Mouse (Mus musculus) intestine, postnatal 0 days (tissue): ENCODE data around the gene Ptgs1. TPM values are rescaled to one million over a fixed set of nuclear protein-coding genes. Genes with fewer than 3 reads are reported as not detected.

Experiments
- ATAC-seq: fragments of 200-750 bp; cut with Nextera tagmentation; 2 replicates; pipeline ENCODE4 v1.8.0; 2017; ENCODE audit warnings: mild to moderate bottlenecking, moderate TSS enrichment, moderate library complexity
- H3K27ac ChIP-seq: fragments of 300-500 bp; sonication (generic); 2 replicates; pipeline ENCODE4 v1.5.1; 2014; ENCODE audit warnings: mild to moderate bottlenecking, low read depth, low read length, moderate library complexity
- H3K27me3 ChIP-seq: fragments of 300-500 bp; sonication (generic); replicated peaks from 2 replicates; pipeline ENCODE4 v1.6.1; 2014; ENCODE audit warnings: low read length, mixed read lengths; ENCODE audit not compliant: control insufficient read depth, insufficient read depth
- H3K36me3 ChIP-seq: fragments of 300-500 bp; sonication (generic); 2 replicates; pipeline ENCODE4 v1.6.1; 2014; ENCODE audit warnings: mild to moderate bottlenecking, moderate library complexity; ENCODE audit not compliant: control insufficient read depth, insufficient read depth
- H3K4me1 ChIP-seq: fragments of 300-500 bp; sonication (generic); replicated peaks from 2 replicates; pipeline ENCODE4 v1.6.1; 2014; ENCODE audit warnings: antibody characterized with exemption, low read length, mixed read lengths; ENCODE audit not compliant: control insufficient read depth, insufficient read depth
- H3K4me2 ChIP-seq: fragments of 300-500 bp; sonication (generic); replicated peaks from 2 replicates; pipeline ENCODE4 v1.6.1; 2014; ENCODE audit warnings: low read depth, mild to moderate bottlenecking, moderate library complexity
- H3K4me3 ChIP-seq: fragments of 300-500 bp; sonication (generic); 2 replicates; pipeline ENCODE4 v1.5.1; 2014; ENCODE audit warnings: low read depth, low read length
- H3K9ac ChIP-seq: fragments of 300-500 bp; sonication (generic); 2 replicates; pipeline ENCODE4 v1.6.1; 2014; ENCODE audit warnings: mild to moderate bottlenecking, low read depth, low read length
- H3K9me3 ChIP-seq: fragments of 300-500 bp; sonication (generic); 2 replicates; pipeline ENCODE4 v1.6.1; 2016; ENCODE audit warnings: mixed run types; ENCODE audit not compliant: control insufficient read depth
- CTCF ChIP-seq: sonication (generic); IDR thresholded peaks from 2 replicates; pipeline ENCODE4 v1.5.1; 2016; ENCODE audit warnings: low read depth, mild to moderate bottlenecking, control low read depth, antibody characterized with exemption, moderate library complexity
- whole genome bisulfite sequencing: fragments of 180-500 bp; shearing (Covaris S2); extraction: QIAGEN DNeasy Blood & Tissue Kit; methylation state at CpG from one replicate; pipeline ENCODE4 v1.1.7; 2014; 5-methylcytosine and 5-hydroxymethylcytosine counted together
- polyA plus RNA-seq: library from polyadenylated mRNA; unstranded; fragments of >200 nt; fragmentation: Nextera tagmentation; extraction: Ambion mirVana; gene quantifications from 2 replicates; pipeline ENCODE4 v1.2.1, GENCODE M21; 2015

Gene Ptgs1
- polyA plus RNA-seq, 1 experiment from 2014 or later = 29.5 TPM

DNA sequence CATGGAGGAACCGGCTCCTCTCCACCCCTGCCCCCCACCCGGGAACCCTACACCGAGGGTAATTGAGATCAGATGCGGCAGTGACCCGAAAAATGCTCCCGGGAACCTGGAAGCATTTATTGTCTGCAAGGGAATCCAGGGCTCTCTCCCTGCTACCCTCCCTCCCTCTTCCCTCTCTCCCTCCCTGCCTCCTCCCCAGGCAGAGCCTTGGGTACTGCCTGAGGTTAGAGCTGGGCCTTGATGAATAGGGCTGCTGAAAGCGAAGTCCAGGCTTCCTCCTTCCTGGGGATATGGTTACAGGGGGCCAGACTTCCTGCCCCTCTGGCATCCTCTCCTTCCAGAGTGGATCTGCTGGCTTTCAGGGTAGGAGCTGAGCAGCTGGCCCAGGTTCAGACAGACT is 18.4 kb upstream of the Ptgs1 start:
- H3K36me3 ChIP-seq = no peaks in the 10 kb centered on the region
- no peak overlapping the region for H3K4me2 ChIP-seq
- H3K9ac ChIP-seq = no peak overlapping the region
- peaks cover 25% of the 10 kb centered on the region for H3K27me3 ChIP-seq
- H3K4me3 ChIP-seq = no peak overlapping the region
- no peaks in the 10 kb centered on the region for H3K4me1 ChIP-seq
- no peak for TF ChIP-seq CTCF
- WGBS = 60% methylated on average over 7 of the region's 7 CpGs
- no peaks in the 10 kb centered on the region for H3K9me3 ChIP-seq
- no peak for ATAC-seq
- H3K27ac ChIP-seq = no peak overlapping the region

DNA sequence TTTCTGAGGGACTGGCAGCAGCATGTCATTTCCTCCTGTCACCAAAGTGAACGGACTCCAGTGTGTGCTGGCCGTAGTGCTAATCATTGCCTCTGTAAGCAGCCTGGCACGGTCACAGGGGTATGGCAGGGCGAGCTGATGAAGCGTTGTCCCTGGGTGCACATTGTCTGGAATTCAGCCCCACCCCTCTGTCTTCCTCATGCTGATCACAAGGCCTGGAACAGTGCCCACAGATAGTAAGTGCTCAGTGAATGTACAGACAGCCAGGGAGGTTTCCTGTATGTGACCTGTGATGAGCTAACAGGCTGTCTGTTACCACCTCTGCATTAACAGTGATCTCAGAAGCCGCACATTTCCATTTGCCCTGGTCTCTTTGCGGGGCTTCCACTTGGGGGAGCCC is 17.1 kb upstream of the Ptgs1 start:
- Histone ChIP-seq H3K9ac (no peak overlapping the region), H3K4me2 (peak overlapping the region; percentile 6; the same call in 1 of the 2 replicates), H3K27ac (no peak overlapping the region), H3K27me3 (peaks cover 25% of the 10 kb centered on the region), H3K4me1 (no peaks in the 10 kb centered on the region), H3K36me3 (no peaks in the 10 kb centered on the region), H3K9me3 (no peaks in the 10 kb centered on the region), H3K4me3 (no peak overlapping the region)
- TF ChIP-seq CTCF = no peak
- ATAC-seq = peak; percentile 53
- WGBS = 41% methylated on average over 7 of the region's 7 CpGs

DNA sequence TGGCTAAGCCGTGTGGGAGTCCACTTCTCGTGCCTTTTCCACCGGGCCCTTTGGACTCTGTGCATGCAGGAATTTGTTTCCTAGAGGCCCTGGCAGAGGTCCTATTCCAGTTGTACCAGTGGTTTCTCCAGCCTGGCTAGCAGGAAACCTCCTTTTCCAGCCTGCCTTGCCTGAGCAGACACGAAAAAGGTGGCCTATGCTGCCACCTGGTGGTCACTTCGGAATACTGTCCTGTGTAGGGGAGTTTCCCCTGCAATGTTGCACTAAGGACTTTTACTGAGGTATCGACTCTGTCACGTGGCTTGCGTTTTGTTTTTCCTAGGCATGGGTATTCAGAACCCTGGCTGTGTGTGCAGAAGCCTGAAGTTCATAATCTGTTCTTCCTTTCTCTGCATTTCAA is 16.2 kb upstream of the Ptgs1 start:
- H3K4me3 ChIP-seq = no peak overlapping the region
- H3K27ac ChIP-seq = no peak overlapping the region
- ATAC-seq = peak; percentile 85
- WGBS = 3% methylated on average over 8 of the region's 8 CpGs
- peak; percentile 92 for TF ChIP-seq CTCF
- H3K4me2 ChIP-seq = peak overlapping the region; percentile 47
- no peaks in the 10 kb centered on the region for H3K9me3 ChIP-seq
- no peak overlapping the region for H3K9ac ChIP-seq
- H3K27me3 ChIP-seq = peaks cover 25% of the 10 kb centered on the region
- no peaks in the 10 kb centered on the region for H3K4me1 ChIP-seq
- no peaks in the 10 kb centered on the region for H3K36me3 ChIP-seq

DNA sequence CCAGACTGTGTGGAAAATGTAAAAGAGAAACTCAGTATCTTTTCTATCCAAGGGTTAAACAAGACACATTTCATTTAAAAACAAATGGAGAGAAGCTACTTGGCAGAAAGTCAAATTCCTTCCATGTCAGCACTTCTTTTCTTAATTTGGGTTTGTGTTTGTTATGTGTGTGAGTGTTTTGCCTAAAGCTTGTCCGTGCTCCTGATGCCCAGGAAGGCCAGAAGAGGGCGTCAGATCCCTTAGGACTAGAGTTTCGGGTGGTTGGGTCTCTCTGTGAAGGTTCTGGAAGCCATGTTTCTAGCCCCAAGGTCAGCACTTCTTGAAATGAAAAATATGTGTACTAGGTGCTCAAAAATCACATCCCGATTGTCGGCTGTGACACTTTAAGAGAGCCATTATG is 15.8 kb upstream of the Ptgs1 start:
- H3K27ac ChIP-seq = no peak overlapping the region
- H3K36me3 ChIP-seq = no peaks in the 10 kb centered on the region
- H3K4me2 ChIP-seq = peak overlapping the region; percentile 47
- peaks cover 25% of the 10 kb centered on the region for H3K27me3 ChIP-seq
- ATAC-seq = no peak
- H3K9me3 ChIP-seq = no peaks in the 10 kb centered on the region
- peak; percentile 61 for TF ChIP-seq CTCF
- H3K9ac ChIP-seq = no peak overlapping the region
- no peaks in the 10 kb centered on the region for H3K4me1 ChIP-seq
- WGBS = 67% methylated on average over 5 of the region's 5 CpGs
- no peak overlapping the region for H3K4me3 ChIP-seq

DNA sequence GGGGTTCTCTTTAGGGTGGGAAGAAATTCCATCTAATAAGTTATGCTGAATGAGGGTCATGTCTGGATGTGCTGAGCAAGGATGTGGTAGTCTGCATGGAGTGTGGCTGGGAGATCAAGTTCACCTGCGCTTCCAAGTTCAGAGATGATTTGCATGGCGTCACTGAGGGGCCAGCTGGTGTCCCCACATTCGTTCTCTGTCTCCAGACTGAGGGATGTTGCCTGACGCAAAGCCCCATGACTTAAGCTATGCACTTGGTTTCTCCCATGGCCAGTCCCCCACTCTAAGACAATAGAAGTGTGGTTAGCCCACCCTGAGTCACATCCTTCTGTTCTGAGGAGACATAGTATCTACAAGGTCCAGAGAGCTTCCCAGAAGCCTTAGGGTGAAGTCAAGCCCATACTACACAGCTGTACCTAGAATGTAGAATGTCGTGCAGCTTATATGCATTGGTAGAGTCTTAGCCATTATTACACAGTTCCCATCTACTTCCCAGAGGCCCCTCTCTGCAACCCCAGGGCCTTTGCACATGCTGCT is 15.0 kb upstream of the Ptgs1 start:
- Histone ChIP-seq H3K27ac (no peak overlapping the region), H3K9me3 (no peaks in the 10 kb centered on the region), H3K27me3 (peaks cover 18% of the 10 kb centered on the region), H3K4me2 (no peak overlapping the region), H3K4me1 (no peaks in the 10 kb centered on the region), H3K4me3 (no peak overlapping the region), H3K36me3 (no peaks in the 10 kb centered on the region), H3K9ac (no peak overlapping the region)
- no peak for TF ChIP-seq CTCF
- 97% methylated on average over 5 of the region's 5 CpGs for WGBS
- ATAC-seq = no peak

DNA sequence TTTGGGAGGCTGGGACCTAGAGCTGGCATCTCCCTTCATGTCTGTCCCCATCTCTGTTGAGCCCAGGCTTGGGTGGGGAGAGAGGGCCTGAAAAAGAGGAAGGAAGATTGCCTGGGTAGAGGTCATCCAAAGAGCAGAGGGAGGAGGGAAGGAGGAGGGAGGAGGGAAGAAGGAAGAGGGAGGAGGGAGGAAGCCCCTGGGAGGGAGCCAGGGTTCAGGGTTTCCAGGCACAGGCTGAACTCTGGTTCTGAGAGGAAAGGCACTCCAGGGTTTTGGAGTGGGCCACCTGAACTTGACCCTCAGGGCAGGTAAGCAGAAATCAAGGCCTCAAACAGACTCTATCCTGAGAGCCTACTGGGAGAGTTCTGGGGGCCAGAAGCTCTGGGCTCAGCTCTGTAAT is 13.7 kb upstream of the Ptgs1 start:
- TF ChIP-seq CTCF = no peak
- Histone ChIP-seq H3K9me3 (no peaks in the 10 kb centered on the region), H3K4me1 (no peaks in the 10 kb centered on the region), H3K4me2 (no peak overlapping the region), H3K27me3 (peaks cover 5% of the 10 kb centered on the region), H3K9ac (no peak overlapping the region), H3K4me3 (no peak overlapping the region), H3K27ac (no peak overlapping the region), H3K36me3 (no peaks in the 10 kb centered on the region)
- ATAC-seq = no peak

DNA sequence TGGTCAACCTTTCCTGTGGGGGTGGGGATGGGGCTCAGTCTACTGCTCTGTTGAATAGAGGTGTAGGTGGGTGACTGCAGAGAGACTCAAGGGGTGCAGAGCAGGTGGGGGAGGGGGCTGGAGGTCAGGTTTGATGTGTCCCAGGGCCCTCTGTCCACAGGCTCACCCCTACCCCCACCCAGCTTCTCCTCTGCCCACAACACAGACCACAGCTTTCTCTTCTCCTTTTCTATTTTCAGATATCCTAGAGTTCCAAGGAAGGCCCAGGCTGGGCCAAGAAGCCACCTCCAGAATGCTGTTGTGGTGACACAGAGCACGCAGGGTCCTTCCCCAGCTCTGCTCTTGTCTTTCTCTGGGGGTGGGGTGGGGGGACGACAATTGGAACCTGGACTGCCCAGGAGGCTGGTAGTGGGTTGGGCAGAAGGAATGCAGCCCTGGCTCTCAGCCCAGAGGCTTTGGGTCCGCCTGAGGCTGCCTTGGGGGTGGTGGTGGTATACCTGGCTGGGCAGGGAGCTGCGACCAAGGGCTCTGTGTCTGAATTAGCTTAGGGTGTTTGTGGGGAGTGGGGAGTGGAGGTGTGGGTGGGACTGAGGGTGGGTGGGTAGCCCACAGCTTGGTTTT is 13.2 kb upstream of the Ptgs1 start:
- Histone ChIP-seq H3K9ac (no peak overlapping the region), H3K36me3 (no peaks in the 10 kb centered on the region), H3K27me3 (no peaks in the 10 kb centered on the region; the same call in 1 of the 2 replicates), H3K4me2 (no peak overlapping the region), H3K4me3 (no peak overlapping the region), H3K27ac (no peak overlapping the region), H3K4me1 (no peaks in the 10 kb centered on the region), H3K9me3 (no peaks in the 10 kb centered on the region)
- 41% methylated on average over 4 of the region's 4 CpGs for WGBS
- ATAC-seq = no peak
- no peak for TF ChIP-seq CTCF
